In genomic region chr11:76154861-76155260, GRCm38 (mm10) we compare ENCODE assay signal across 24 mouse cellular contexts. TPM values are rescaled to one million over a fixed set of nuclear protein-coding genes. Genes with fewer than 3 reads are reported as not detected.
A peak's percentile ranks its signal among the peaks of the same experiment; 100 is the strongest.
DNase-seq lines count a peak whose midpoint lies in the region; ATAC-seq lines count a peak whose summit lies in the region.
"Had no signal": no experiment of that assay in that cellular context is flagged by ENCODE, and none has a peak within 500 bp of the region (broad histone marks: within the 10 kb centered on the region; RNA-seq: fewer than 3 reads in every experiment).

No protein-coding gene starts in this region.

- no peaks in the 10 kb centered on the region for H3K4me1 ChIP-seq in forebrain, embryonic 15.5 days
- H3K4me1 ChIP-seq: forebrain, embryonic 12.5 days; hindbrain, embryonic 13.5 days; intestine, embryonic 15.5 days had no signal

- no peak for ATAC-seq in forebrain, embryonic 15.5 days (replicated peaks)
- ATAC-seq: forebrain, embryonic 16.5 days; hindbrain, embryonic 16.5 days; intestine, embryonic 15.5 days; Patski had no signal

- H3K9me3 ChIP-seq in forebrain, embryonic 15.5 days, result no peaks in the 10 kb centered on the region
- H3K9me3 ChIP-seq: forebrain, embryonic 12.5 days; G1E; hindbrain, embryonic 13.5 days; intestine, embryonic 15.5 days had no signal

- no peak overlapping the region for H3K4me3 ChIP-seq in forebrain, embryonic 15.5 days
- H3K4me3 ChIP-seq: forebrain, embryonic 12.5 days; gastrocnemius, adult 2 months; hindbrain, embryonic 13.5 days; intestine, embryonic 15.5 days had no signal

- no peak overlapping the region for H3K4me2 ChIP-seq in forebrain, embryonic 15.5 days (replicated peaks)
- H3K4me2 ChIP-seq: forebrain, embryonic 12.5 days; heart, embryonic 11.5 days; hindbrain, embryonic 13.5 days; intestine, embryonic 15.5 days had no signal

- H3K36me3 ChIP-seq in forebrain, embryonic 15.5 days, result peaks cover 29% of the 10 kb centered on the region

- DNase-seq in 3T3-L1 (ENCODE audit: low read depth, low spot score), result peak; percentile 73
- DNase-seq in Muller cell, postnatal 12 days (ENCODE audit: inconsistent ontology term), result peak; percentile 70
- peak; percentile 72 for DNase-seq in fibroblast of lung, adult 2 months (ENCODE audit: low read depth)
- no peak for DNase-seq in urinary bladder, postnatal 4 days (ENCODE audit: low spot score in 2 of 2)
- no peak for DNase-seq in kidney, postnatal 4 days
- DNase-seq: adrenal gland, postnatal 10 days; adrenal gland, postnatal 36 days; cerebellum, adult 18-20 months; cerebellum, adult 9-10 months; cerebellum, postnatal 14 days; gastrocnemius, adult 2 months; gastrocnemius, postnatal 14 days; heart, adult 11 months; kidney, adult 11 months had no signal

- 88% methylated on average over 2 of the region's 2 CpGs for WGBS in forebrain, embryonic 15.5 days

- no peak overlapping the region for H3K9ac ChIP-seq in forebrain, embryonic 15.5 days (replicated peaks)
- H3K9ac ChIP-seq: forebrain, embryonic 12.5 days; hindbrain, embryonic 13.5 days; intestine, embryonic 15.5 days had no signal

- no peaks in the 10 kb centered on the region for H3K27me3 ChIP-seq in forebrain, embryonic 15.5 days
- H3K27me3 ChIP-seq: CH12.LX; forebrain, embryonic 12.5 days; hindbrain, embryonic 13.5 days; intestine, embryonic 15.5 days; Patski had no signal

- no peak overlapping the region for H3K27ac ChIP-seq in forebrain, embryonic 15.5 days (replicated peaks)
- H3K27ac ChIP-seq: forebrain, embryonic 12.5 days; gastrocnemius, adult 2 months; hindbrain, embryonic 13.5 days; intestine, embryonic 15.5 days had no signal

RNA-seq across cellular contexts. Expression of gene Vps53, which starts 24.6 kb away (rescaled TPM):
- 66.6 and 67.6 TPM in 2 replicates for polyA plus RNA-seq in forebrain, embryonic 15.5 days (2015; fragmentation: Nextera tagmentation; extraction: Ambion mirVana)

RNA-seq across cellular contexts. Expression of gene Fam57a, which starts 24.6 kb away (rescaled TPM):
- polyA plus RNA-seq in forebrain, embryonic 15.5 days (2015; fragmentation: Nextera tagmentation; extraction: Ambion mirVana), result 20.2 TPM in 2 replicates

Comparison
In these comparisons a context has a peak if more than half of its experiments do, and no peak if none do; other contexts are left out.
1. DNase-seq: peak in 3T3-L1 (single experiment), Muller cell, postnatal 12 days (single experiment) and fibroblast of lung, adult 2 months (single experiment); none in urinary bladder, postnatal 4 days (0 of 2) and kidney, postnatal 4 days (0 of 2).